Mouse (Mus musculus): ENCODE data around the gene Gatb. TPM values are rescaled to one million over a fixed set of nuclear protein-coding genes. Genes with fewer than 3 reads are reported as not detected.
A peak's percentile ranks its signal among the peaks of the same experiment; 100 is the strongest.

Gene Gatb
- 18.6 and 24.0 TPM in 2 replicates for polyA plus RNA-seq (2014; fragmentation: Nextera tagmentation; extraction: Ambion mirVana)

- WGBS: 4% methylated on average over 41 of the region's 41 CpGs
- Histone ChIP-seq H3K4me2 (replicated peaks; ENCODE audit: low read depth, low read length) (peak within 1 kb of the TSS; percentile 67), H3K4me3 (ENCODE audit: low read depth, low read length) (peak within 1 kb of the TSS; percentile 75), H3K4me1 (replicated peaks; ENCODE audit: control insufficient read depth, insufficient read depth, low read length) (no peaks in the 10 kb centered on the region), H3K9ac (ENCODE audit: low read depth, low read length) (peak within 1 kb of the TSS; percentile 89), H3K27ac (ENCODE audit: low read depth, low read length) (peak within 1 kb of the TSS; percentile 62; the same call in 1 of the 2 replicates), H3K9me3 (ENCODE audit: control insufficient read depth, low read length) (no peaks in the 10 kb centered on the region), H3K36me3 (ENCODE audit: control insufficient read depth, insufficient read depth, low read length) (no peaks in the 10 kb centered on the region), H3K27me3 (ENCODE audit: control insufficient read depth, insufficient read depth, low read length) (no peaks in the 10 kb centered on the region)
- ATAC-seq (ENCODE audit: low FRiP score) (peak; percentile 100), DNase-seq (ENCODE audit: low spot score) (peak; percentile 96)
Measured at GRCm38 (mm10) chr3:85573864-85574830, at the start of gene Gatb. Gene Gatb, plus strand, starts transcription at chr3:85574119.

GRCm38 (mm10) chr3:85530601-85531161 lies 43.2 kb upstream of the Gatb start:
- Histone ChIP-seq H3K4me1 (replicated peaks; ENCODE audit: control insufficient read depth, insufficient read depth, low read length) (no peaks in the 10 kb centered on the region), H3K4me3 (ENCODE audit: low read depth, low read length) (no peak overlapping the region), H3K27me3 (ENCODE audit: control insufficient read depth, insufficient read depth, low read length) (no peaks in the 10 kb centered on the region), H3K27ac (ENCODE audit: low read depth, low read length) (no peak overlapping the region), H3K9me3 (ENCODE audit: control insufficient read depth, low read length) (no peaks in the 10 kb centered on the region), H3K4me2 (replicated peaks; ENCODE audit: low read depth, low read length) (no peak overlapping the region), H3K9ac (ENCODE audit: low read depth, low read length) (no peak overlapping the region), H3K36me3 (ENCODE audit: control insufficient read depth, insufficient read depth, low read length) (no peaks in the 10 kb centered on the region)
- 92% methylated on average over 8 of the region's 8 CpGs for WGBS
- no peak for ATAC-seq (ENCODE audit: low FRiP score)
- no peak for DNase-seq (ENCODE audit: low spot score)

GRCm38 (mm10) chr3:85532376-85532775 lies 41.5 kb upstream of the Gatb start:
- Histone ChIP-seq H3K36me3 (ENCODE audit: control insufficient read depth, insufficient read depth, low read length) (no peaks in the 10 kb centered on the region), H3K4me1 (replicated peaks; ENCODE audit: control insufficient read depth, insufficient read depth, low read length) (no peaks in the 10 kb centered on the region), H3K9me3 (ENCODE audit: control insufficient read depth, low read length) (no peaks in the 10 kb centered on the region), H3K27me3 (ENCODE audit: control insufficient read depth, insufficient read depth, low read length) (no peaks in the 10 kb centered on the region), H3K9ac (ENCODE audit: low read depth, low read length) (no peak overlapping the region), H3K4me3 (ENCODE audit: low read depth, low read length) (no peak overlapping the region), H3K27ac (ENCODE audit: low read depth, low read length) (no peak overlapping the region), H3K4me2 (replicated peaks; ENCODE audit: low read depth, low read length) (no peak overlapping the region)
- ATAC-seq (ENCODE audit: low FRiP score): no peak
- WGBS: 44% methylated on average over 3 of the region's 3 CpGs
- no peak for DNase-seq (ENCODE audit: low spot score)

GRCm38 (mm10) chr3:85535042-85535441 lies 38.9 kb upstream of the Gatb start:
- no peaks in the 10 kb centered on the region for H3K9me3 ChIP-seq (ENCODE audit: control insufficient read depth, low read length)
- H3K27ac ChIP-seq (ENCODE audit: low read depth, low read length): no peak overlapping the region
- no peak overlapping the region for H3K9ac ChIP-seq (ENCODE audit: low read depth, low read length)
- no peaks in the 10 kb centered on the region for H3K36me3 ChIP-seq (ENCODE audit: control insufficient read depth, insufficient read depth, low read length)
- no peak overlapping the region for H3K4me3 ChIP-seq (ENCODE audit: low read depth, low read length)
- H3K4me2 ChIP-seq (replicated peaks; ENCODE audit: low read depth, low read length): no peak overlapping the region
- 90% methylated on average over 3 of the region's 3 CpGs for WGBS
- ATAC-seq (ENCODE audit: low FRiP score) (no peak), DNase-seq (ENCODE audit: low spot score) (no peak)
- no peaks in the 10 kb centered on the region for H3K4me1 ChIP-seq (replicated peaks; ENCODE audit: control insufficient read depth, insufficient read depth, low read length)
- no peaks in the 10 kb centered on the region for H3K27me3 ChIP-seq (ENCODE audit: control insufficient read depth, insufficient read depth, low read length)

GRCm38 (mm10) chr3:85535621-85536520 lies 38.0 kb upstream of the Gatb start:
- H3K9ac ChIP-seq (ENCODE audit: low read depth, low read length): no peak overlapping the region
- no peak for DNase-seq (ENCODE audit: low spot score)
- 74% methylated on average over 11 of the region's 11 CpGs for WGBS

GRCm38 (mm10) chr3:85542765-85543164 lies 31.2 kb upstream of the Gatb start:
- ATAC-seq (ENCODE audit: low FRiP score): no peak

More at GRCm38 (mm10) chr3:85535621-85536520, 38.0 kb upstream of the Gatb start:
- Histone ChIP-seq H3K36me3 (ENCODE audit: control insufficient read depth, insufficient read depth, low read length) (no peaks in the 10 kb centered on the region), H3K9me3 (ENCODE audit: control insufficient read depth, low read length) (no peaks in the 10 kb centered on the region), H3K4me1 (replicated peaks; ENCODE audit: control insufficient read depth, insufficient read depth, low read length) (no peaks in the 10 kb centered on the region), H3K4me3 (ENCODE audit: low read depth, low read length) (no peak overlapping the region), H3K4me2 (replicated peaks; ENCODE audit: low read depth, low read length) (no peak overlapping the region), H3K27ac (ENCODE audit: low read depth, low read length) (no peak overlapping the region), H3K27me3 (ENCODE audit: control insufficient read depth, insufficient read depth, low read length) (no peaks in the 10 kb centered on the region)
- ATAC-seq (ENCODE audit: low FRiP score): no peak

GRCm38 (mm10) chr3:85543652-85544051 lies 30.3 kb upstream of the Gatb start:
- ATAC-seq (ENCODE audit: low FRiP score): no peak
- peak; percentile 48 for DNase-seq (ENCODE audit: low spot score)

More at GRCm38 (mm10) chr3:85542765-85543164, 31.2 kb upstream of the Gatb start:
- Histone ChIP-seq H3K27me3 (ENCODE audit: control insufficient read depth, insufficient read depth, low read length) (no peaks in the 10 kb centered on the region), H3K4me3 (ENCODE audit: low read depth, low read length) (no peak overlapping the region), H3K4me2 (replicated peaks; ENCODE audit: low read depth, low read length) (no peak overlapping the region), H3K4me1 (replicated peaks; ENCODE audit: control insufficient read depth, insufficient read depth, low read length) (no peaks in the 10 kb centered on the region), H3K9me3 (ENCODE audit: control insufficient read depth, low read length) (no peaks in the 10 kb centered on the region), H3K9ac (ENCODE audit: low read depth, low read length) (no peak overlapping the region), H3K36me3 (ENCODE audit: control insufficient read depth, insufficient read depth, low read length) (no peaks in the 10 kb centered on the region), H3K27ac (ENCODE audit: low read depth, low read length) (no peak overlapping the region)
- DNase-seq (ENCODE audit: low spot score): no peak
- 71% methylated on average over 3 of the region's 3 CpGs for WGBS

GRCm38 (mm10) chr3:85550312-85550711 lies 23.6 kb upstream of the Gatb start:
- Histone ChIP-seq H3K4me3 (ENCODE audit: low read depth, low read length) (no peak overlapping the region), H3K9me3 (ENCODE audit: control insufficient read depth, low read length) (no peaks in the 10 kb centered on the region), H3K27ac (ENCODE audit: low read depth, low read length) (no peak overlapping the region), H3K27me3 (ENCODE audit: control insufficient read depth, insufficient read depth, low read length) (no peaks in the 10 kb centered on the region), H3K4me2 (replicated peaks; ENCODE audit: low read depth, low read length) (no peak overlapping the region), H3K9ac (ENCODE audit: low read depth, low read length) (no peak overlapping the region), H3K4me1 (replicated peaks; ENCODE audit: control insufficient read depth, insufficient read depth, low read length) (no peaks in the 10 kb centered on the region), H3K36me3 (ENCODE audit: control insufficient read depth, insufficient read depth, low read length) (no peaks in the 10 kb centered on the region)
- DNase-seq (ENCODE audit: low spot score) (no peak), ATAC-seq (ENCODE audit: low FRiP score) (no peak)
- WGBS: 93% methylated on average over 4 of the region's 4 CpGs

More at GRCm38 (mm10) chr3:85543652-85544051, 30.3 kb upstream of the Gatb start:
- H3K27ac ChIP-seq (ENCODE audit: low read depth, low read length): no peak overlapping the region
- H3K36me3 ChIP-seq (ENCODE audit: control insufficient read depth, insufficient read depth, low read length): no peaks in the 10 kb centered on the region
- WGBS: 65% methylated on average over 2 of the region's 2 CpGs
- H3K4me1 ChIP-seq (replicated peaks; ENCODE audit: control insufficient read depth, insufficient read depth, low read length): no peaks in the 10 kb centered on the region
- H3K27me3 ChIP-seq (ENCODE audit: control insufficient read depth, insufficient read depth, low read length): no peaks in the 10 kb centered on the region
- no peak overlapping the region for H3K9ac ChIP-seq (ENCODE audit: low read depth, low read length)
- H3K4me3 ChIP-seq (ENCODE audit: low read depth, low read length): no peak overlapping the region
- no peaks in the 10 kb centered on the region for H3K9me3 ChIP-seq (ENCODE audit: control insufficient read depth, low read length)
- H3K4me2 ChIP-seq (replicated peaks; ENCODE audit: low read depth, low read length): no peak overlapping the region

All from hindbrain, embryonic 11.5 days (tissue).